Mouse (Mus musculus) hindbrain, embryonic 14.5 days (tissue): Measurements from ENCODE around the gene Sox2. TPM values are rescaled to one million over a fixed set of nuclear protein-coding genes. Genes with fewer than 3 reads are reported as not detected.

Experiments
- ATAC-seq: fragments of 200-750 bp; cut with Nextera tagmentation; 2 replicates; pipeline ENCODE4 v1.8.0; 2017; ENCODE audit warnings: moderate number of reproducible peaks, mild to moderate bottlenecking, moderate TSS enrichment, moderate library complexity; ENCODE audit not compliant: low FRiP score
- DNase-seq: peaks from one replicate; pipeline ENCODE4 v3.0.0-alpha.2; 2015; ENCODE audit warnings: low spot score
- H3K27ac ChIP-seq: fragments of 300-500 bp; sonication (generic); 2 replicates; pipeline ENCODE4 v1.5.1; 2014; ENCODE audit warnings: mild to moderate bottlenecking, moderate library complexity
- H3K27me3 ChIP-seq: fragments of 300-500 bp; sonication (generic); 2 replicates; pipeline ENCODE4 v1.6.1; 2014; ENCODE audit warnings: mild to moderate bottlenecking, low read length, mixed read lengths; ENCODE audit not compliant: control insufficient read depth, insufficient read depth
- H3K36me3 ChIP-seq: fragments of 300-500 bp; sonication (generic); replicated peaks from 2 replicates; pipeline ENCODE4 v1.6.1; 2014; ENCODE audit not compliant: control insufficient read depth, insufficient read depth
- H3K4me1 ChIP-seq: fragments of 300-500 bp; sonication (generic); replicated peaks from 2 replicates; pipeline ENCODE4 v1.6.1; 2014; ENCODE audit warnings: antibody characterized with exemption, low read length, mixed read lengths; ENCODE audit not compliant: control insufficient read depth, insufficient read depth
- H3K4me2 ChIP-seq: fragments of 300-500 bp; sonication (generic); replicated peaks from 2 replicates; pipeline ENCODE4 v1.6.1; 2014; ENCODE audit warnings: mild to moderate bottlenecking, moderate library complexity
- H3K4me3 ChIP-seq: fragments of 300-500 bp; sonication (generic); replicated peaks from 2 replicates; pipeline ENCODE4 v1.5.1; 2014; ENCODE audit warnings: mild to moderate bottlenecking, low read length
- H3K9ac ChIP-seq: fragments of 300-500 bp; sonication (generic); 2 replicates; pipeline ENCODE4 v1.6.1; 2014
- H3K9me3 ChIP-seq: fragments of 300-500 bp; sonication (generic); 2 replicates; pipeline ENCODE4 v1.6.1; 2016; ENCODE audit warnings: low read length; ENCODE audit not compliant: control insufficient read depth
- WGBS: fragments of 180-500 bp; shearing (Covaris S2); extraction: QIAGEN DNeasy Blood & Tissue Kit; methylation state at CpG from one replicate; pipeline ENCODE4 v1.1.7; 2014; 5-methylcytosine and 5-hydroxymethylcytosine counted together
- microRNA counts: library from miRNA; unstranded; fragments of <30 nt; microRNA quantifications from one replicate; lab custom pipeline; 2016
- microRNA-seq: library from miRNA; unstranded; fragments of <30 nt; microRNA quantifications from one replicate; pipeline ENCODE4, GENCODE M21; 2016
- polyA plus RNA-seq: library from polyadenylated mRNA; unstranded; fragments of >200 nt; fragmentation: Nextera tagmentation; extraction: Ambion mirVana; gene quantifications from 2 replicates; pipeline ENCODE4 v1.2.1, GENCODE M21; 2014

Gene Sox2
- polyA plus RNA-seq, 1 experiment from 2014 or later: 19.8 TPM

DNA sequence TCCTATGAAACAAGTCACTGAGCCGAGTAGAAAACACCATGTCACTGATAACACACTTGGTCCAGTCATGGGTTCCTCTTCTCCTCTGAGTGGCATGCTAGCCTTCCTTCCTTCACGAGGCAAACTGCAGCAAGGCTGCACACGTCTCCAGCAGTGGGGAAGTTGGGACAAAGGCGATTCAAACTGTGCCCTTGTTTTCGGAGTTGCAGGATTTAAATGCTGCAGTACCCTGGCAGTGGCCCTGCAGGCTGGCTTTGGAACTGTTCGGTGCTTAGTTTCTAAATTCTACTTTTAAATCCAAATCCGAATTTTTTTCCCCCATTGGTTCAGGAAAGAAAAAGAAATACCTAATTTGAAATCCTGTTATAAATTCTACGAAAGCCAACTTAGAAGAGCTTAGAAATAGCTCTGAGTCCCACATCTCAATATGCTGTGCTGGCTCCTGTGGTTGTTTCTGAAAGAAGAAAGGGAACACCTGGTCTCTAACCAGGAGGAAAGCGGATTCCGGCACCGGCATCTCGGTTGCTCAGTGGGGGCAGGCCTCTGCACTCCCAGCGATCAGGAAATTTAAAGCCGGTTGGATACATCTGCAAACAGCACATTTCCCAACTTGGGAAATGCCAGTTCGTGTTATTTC, 20.9 kb downstream of the Sox2 start:
- peaks cover 44% of the 10 kb centered on the region for H3K27me3 ChIP-seq

DNA sequence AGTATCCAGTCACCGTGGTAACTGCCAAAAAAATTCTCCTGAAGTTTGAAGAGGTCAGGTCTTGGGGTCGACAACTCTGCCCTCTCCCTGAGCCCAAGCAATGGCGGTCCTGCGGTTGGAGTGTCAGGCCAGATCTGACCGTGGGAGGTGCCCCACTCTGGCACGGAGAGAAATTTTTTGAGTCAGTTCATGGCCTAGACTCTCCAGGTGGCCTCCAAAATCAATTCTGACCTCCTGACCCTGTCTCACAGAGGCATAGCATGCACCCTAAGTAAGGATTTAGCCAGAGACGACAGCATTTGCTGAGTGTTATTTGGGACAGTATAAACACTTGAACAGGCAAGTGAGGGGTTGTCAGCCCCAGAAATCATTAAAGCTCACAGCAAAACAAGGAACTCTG, 28.6 kb downstream of the Sox2 start:
- H3K4me3 ChIP-seq: no peak overlapping the region
- no peak for ATAC-seq
- no peaks in the 10 kb centered on the region for H3K27me3 ChIP-seq
- DNase-seq: no peak
- H3K9ac ChIP-seq: no peak overlapping the region
- H3K36me3 ChIP-seq: no peaks in the 10 kb centered on the region
- WGBS: 10% methylated on average over 7 of the region's 7 CpGs
- no peaks in the 10 kb centered on the region for H3K4me1 ChIP-seq
- no peak overlapping the region for H3K27ac ChIP-seq
- H3K4me2 ChIP-seq: no peak overlapping the region
- H3K9me3 ChIP-seq: no peaks in the 10 kb centered on the region

More for the DNA sequence above, 20.9 kb downstream of the Sox2 start:
- Histone ChIP-seq H3K9ac (no peak overlapping the region), H3K36me3 (no peaks in the 10 kb centered on the region), H3K4me3 (no peak overlapping the region), H3K27ac (peak overlapping the region; percentile 58; the same call in 1 of the 2 replicates), H3K4me2 (0 out of 2 replicates have a peak overlapping the region, but pooled peaks have one; percentile 6), H3K4me1 (no peaks in the 10 kb centered on the region; the same call in 1 of the 2 replicates), H3K9me3 (no peaks in the 10 kb centered on the region)
- ATAC-seq: 0 out of 2 replicates have a peak, but pooled peaks have one; percentile 38
- 8% methylated on average over 15 of the region's 15 CpGs for WGBS
- DNase-seq: no peak

DNA sequence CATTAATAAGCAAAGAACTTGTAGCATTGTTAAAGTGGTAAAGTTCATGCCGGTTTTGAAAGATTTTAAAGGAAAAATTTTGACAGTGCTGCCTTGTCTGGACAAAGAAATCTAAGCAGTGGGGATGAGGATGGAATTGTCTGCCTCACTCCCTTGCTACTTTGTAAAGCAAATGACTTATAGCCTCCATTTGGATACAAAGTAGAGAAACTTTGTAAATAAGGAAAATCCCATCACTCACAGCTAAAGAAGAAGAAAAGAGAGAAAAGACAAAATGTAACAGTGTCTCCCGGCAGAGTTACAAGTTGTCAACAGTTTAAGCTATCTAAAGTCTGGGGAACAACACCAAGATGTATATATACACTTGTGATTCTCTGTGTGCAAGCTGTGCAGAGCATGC, 29.2 kb downstream of the Sox2 start:
- Histone ChIP-seq H3K4me3 (no peak overlapping the region), H3K9ac (no peak overlapping the region), H3K4me1 (no peaks in the 10 kb centered on the region), H3K36me3 (no peaks in the 10 kb centered on the region), H3K27me3 (no peaks in the 10 kb centered on the region), H3K4me2 (no peak overlapping the region), H3K9me3 (no peaks in the 10 kb centered on the region), H3K27ac (no peak overlapping the region; the same call in 1 of the 2 replicates)
- DNase-seq (no peak), ATAC-seq (no peak)
- 15% methylated on average over 2 of the region's 2 CpGs for WGBS

- DNase-seq (no peak), ATAC-seq (peak; percentile 69; the same call in 1 of the 2 replicates)
- Histone ChIP-seq H3K27ac (no peak overlapping the region; the same call in 1 of the 2 replicates), H3K9me3 (no peaks in the 10 kb centered on the region), H3K4me2 (no peak overlapping the region), H3K27me3 (no peaks in the 10 kb centered on the region), H3K36me3 (no peaks in the 10 kb centered on the region), H3K9ac (no peak overlapping the region), H3K4me1 (no peaks in the 10 kb centered on the region), H3K4me3 (no peak overlapping the region)
- 4% methylated on average over 3 of the region's 3 CpGs for WGBS
Measured at GRCm38 (mm10) chr3:34679921-34680320, 29.7 kb downstream of the Sox2 start.

GRCm38 (mm10) chr3:34688072-34688471, 37.9 kb downstream of the Sox2 start:
- WGBS: 85% methylated on average over 6 of the region's 6 CpGs
- Histone ChIP-seq H3K36me3 (no peaks in the 10 kb centered on the region), H3K27ac (no peak overlapping the region), H3K9me3 (no peaks in the 10 kb centered on the region), H3K27me3 (no peaks in the 10 kb centered on the region; the same call in 1 of the 2 replicates), H3K4me1 (peaks cover 14% of the 10 kb centered on the region; the same call in 1 of the 2 replicates), H3K4me2 (no peak overlapping the region), H3K9ac (no peak overlapping the region), H3K4me3 (no peak overlapping the region)
- ATAC-seq: no peak
- no peak for DNase-seq

DNA sequence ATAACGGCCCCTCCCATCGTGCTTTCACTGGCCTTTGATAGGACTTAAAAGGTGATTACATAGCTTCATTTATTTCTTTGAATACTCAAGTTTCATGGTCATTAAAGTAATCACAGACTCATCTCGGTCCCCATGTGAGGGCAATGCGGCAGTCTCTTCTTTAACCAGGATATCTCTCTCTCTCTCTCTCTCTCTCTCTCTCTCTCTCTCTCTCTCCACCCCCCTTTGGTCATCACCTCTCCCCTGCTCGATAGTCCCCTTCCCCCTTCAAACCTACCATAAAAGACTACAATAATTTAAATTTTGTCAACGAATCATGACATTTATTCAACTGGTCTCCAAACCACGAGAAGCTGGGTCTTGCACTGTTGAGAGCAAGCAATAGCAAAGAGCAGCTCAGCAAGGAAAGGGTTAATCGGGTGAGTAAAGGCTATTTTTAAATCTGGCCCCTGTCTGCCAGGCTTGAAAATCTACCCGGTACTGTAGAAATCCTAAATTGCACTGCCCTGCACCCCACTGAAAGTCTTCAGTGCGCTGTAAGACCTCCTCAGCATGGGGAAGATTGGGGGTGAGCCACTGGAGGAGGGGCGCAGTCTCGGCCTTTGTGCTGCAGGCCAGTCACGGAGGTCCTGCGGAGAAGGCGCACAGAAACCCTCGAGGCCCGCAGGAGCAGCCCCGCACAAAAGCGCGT, 41.6 kb downstream of the Sox2 start:
- 0 out of 2 replicates have a peak overlapping the region, but pooled peaks have one; percentile 14 for H3K27ac ChIP-seq
- WGBS: 4% methylated on average over 20 of the region's 20 CpGs
- peak overlapping the region; percentile 57 for H3K4me2 ChIP-seq

DNA sequence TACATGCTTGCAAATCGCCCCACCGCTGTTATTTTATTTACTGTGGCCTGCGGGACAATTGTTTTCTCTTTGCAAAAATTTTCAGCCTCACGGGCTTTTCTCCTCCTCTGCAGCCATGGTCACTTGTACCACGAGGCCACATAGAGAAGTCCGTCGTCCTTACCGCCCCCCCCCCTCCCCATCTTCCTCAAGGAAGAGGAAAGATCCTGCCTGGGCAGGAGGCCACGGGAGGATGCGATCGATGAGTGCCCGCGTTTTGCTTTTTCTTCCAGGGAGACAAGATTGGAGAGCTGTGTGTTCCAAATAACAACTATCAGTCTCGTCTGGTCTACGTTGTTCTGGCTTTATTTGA, 42.2 kb downstream of the Sox2 start:
- WGBS: 5% methylated on average over 14 of the region's 15 CpGs
- Histone ChIP-seq H3K4me3 (peak overlapping the region; percentile 23), H3K36me3 (no peaks in the 10 kb centered on the region), H3K27ac (0 out of 2 replicates have a peak overlapping the region, but pooled peaks have one; percentile 14), H3K4me2 (peak overlapping the region; percentile 57), H3K27me3 (no peaks in the 10 kb centered on the region; the same call in 1 of the 2 replicates), H3K9me3 (no peaks in the 10 kb centered on the region), H3K9ac (peak overlapping the region; percentile 52), H3K4me1 (peaks cover 14% of the 10 kb centered on the region; the same call in 1 of the 2 replicates)
- no peak for DNase-seq
- peak; percentile 65; the same call in 1 of the 2 replicates for ATAC-seq

More for the DNA sequence above, 41.6 kb downstream of the Sox2 start:
- H3K9me3 ChIP-seq: no peaks in the 10 kb centered on the region
- peak overlapping the region; percentile 23 for H3K4me3 ChIP-seq
- DNase-seq (peak; percentile 58), ATAC-seq (peak; percentile 70)
- H3K9ac ChIP-seq: peak overlapping the region; percentile 52
- H3K4me1 ChIP-seq: peaks cover 14% of the 10 kb centered on the region; the same call in 1 of the 2 replicates
- H3K27me3 ChIP-seq: no peaks in the 10 kb centered on the region; the same call in 1 of the 2 replicates
- H3K36me3 ChIP-seq: no peaks in the 10 kb centered on the region

MicroRNAs within 50 kb of the gene (microRNA counts, 519-probe panel; counts per million panel counts)
- microRNA mmu-miR-1897-3p (lab: Ali Mortazavi, UCI): not detected

Small RNA genes within 50 kb of the gene (microRNA-seq; reads per million reads assigned to microRNA genes)
- gene Mir1897: not detected
